Mouse (Mus musculus) layer of hippocampus, adult 9-10 months (tissue): ENCODE data around the gene Nt5m.
"Not testable (repeated sequence)": the region's sequence is repeated elsewhere in the genome, so short reads cannot be mapped to it uniquely, and the experiment has no call there.

Experiments
- DNase-seq: peaks from one replicate; pipeline ENCODE4 v3.0.0; 2022; ENCODE audit warnings: low spot score

The Nt5m gene

GRCm38 (mm10) chr11:59839008-59839458 lies at the start of gene Nt5m:
TSS of gene Nt5m (plus strand) at chr11:59839447.
- peak; percentile 75 for DNase-seq

GRCm38 (mm10) chr11:59793390-59793789 lies 45.9 kb upstream of the Nt5m start:
- no peak for DNase-seq

- DNase-seq: no peak
Observed at GRCm38 (mm10) chr11:59800412-59800811, 38.8 kb upstream of the Nt5m start.

- DNase-seq: no peak
Observed at GRCm38 (mm10) chr11:59801881-59802280, 37.4 kb upstream of the Nt5m start.

- no peak for DNase-seq
Observed at GRCm38 (mm10) chr11:59803516-59803915, 35.7 kb upstream of the Nt5m start.

GRCm38 (mm10) chr11:59804409-59805110 lies 34.7 kb upstream of the Nt5m start:
- DNase-seq: no peak

GRCm38 (mm10) chr11:59805256-59805655 lies 34.0 kb upstream of the Nt5m start:
- DNase-seq: no peak

GRCm38 (mm10) chr11:59805656-59806055 lies 33.6 kb upstream of the Nt5m start:
- no peak for DNase-seq

GRCm38 (mm10) chr11:59808170-59808960 lies 30.9 kb upstream of the Nt5m start:
- DNase-seq: no peak

GRCm38 (mm10) chr11:59809071-59809669 lies 30.1 kb upstream of the Nt5m start:
- DNase-seq: no peak

- DNase-seq: peak; percentile 75
Observed at GRCm38 (mm10) chr11:59809670-59810474, 29.4 kb upstream of the Nt5m start, which contains the start of gene Flcn. TSS of gene Flcn (minus strand) at chr11:59810016.

- no peak for DNase-seq
Observed at GRCm38 (mm10) chr11:59810480-59811158, 28.6 kb upstream of the Nt5m start.

GRCm38 (mm10) chr11:59811211-59811610 lies 28.0 kb upstream of the Nt5m start:
- DNase-seq: no peak

- no peak for DNase-seq
Observed at GRCm38 (mm10) chr11:59813276-59813675, 26.0 kb upstream of the Nt5m start.

GRCm38 (mm10) chr11:59814311-59814710 lies 24.9 kb upstream of the Nt5m start:
- DNase-seq: no peak

- no peak for DNase-seq
Observed at GRCm38 (mm10) chr11:59814936-59815335, 24.3 kb upstream of the Nt5m start.

GRCm38 (mm10) chr11:59815482-59816065 lies 23.7 kb upstream of the Nt5m start:
- DNase-seq: no peak

- DNase-seq: no peak
Observed at GRCm38 (mm10) chr11:59817916-59818315, 21.3 kb upstream of the Nt5m start.

GRCm38 (mm10) chr11:59821625-59822024 lies 17.6 kb upstream of the Nt5m start:
- no peak for DNase-seq

GRCm38 (mm10) chr11:59837789-59838188 lies 1.5 kb upstream of the Nt5m start:
- DNase-seq: not testable (repeated sequence)

- DNase-seq: no peak
Observed at GRCm38 (mm10) chr11:59838426-59838825, 821 bp upstream of the Nt5m start.
